Mouse (Mus musculus) adrenal gland, adult (tissue): ENCODE results near the gene Esp4.
"Not testable (repeated sequence)": the region's sequence is repeated elsewhere in the genome, so short reads cannot be mapped to it uniquely, and the experiment has no call there.

Experiments
- DNase-seq, 2 experiments: peaks; one replicate each; pipeline ENCODE4 v3.0.0; 2022 to 2023; ENCODE audit warnings: low spot score in 1 of 2; ENCODE audit not compliant: inconsistent age in 2 of 2

Esp4 gene

DNA sequence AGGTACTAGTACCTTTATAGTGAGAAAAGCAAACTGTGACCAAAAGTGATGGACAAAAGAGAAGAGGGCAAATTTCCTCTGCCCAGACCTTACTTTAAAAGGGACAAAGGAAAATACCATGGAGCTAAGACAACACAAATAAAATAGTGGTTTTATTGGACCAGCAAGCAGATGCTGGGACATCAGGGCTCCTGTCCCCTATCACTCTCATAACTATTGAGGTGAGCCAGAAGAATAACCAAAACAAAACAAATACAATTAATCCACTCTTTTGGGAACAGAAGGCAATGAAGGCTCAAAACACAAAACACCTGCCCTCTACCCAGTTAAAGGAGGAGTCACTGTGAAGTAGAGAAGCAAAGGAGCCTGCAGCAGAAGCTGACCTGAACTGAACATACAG, at the start of gene Esp4:
Gene Esp4 (plus strand): TSS at position 301 of the 400 bp plus-strand sequence.
- DNase-seq: no peak

DNA sequence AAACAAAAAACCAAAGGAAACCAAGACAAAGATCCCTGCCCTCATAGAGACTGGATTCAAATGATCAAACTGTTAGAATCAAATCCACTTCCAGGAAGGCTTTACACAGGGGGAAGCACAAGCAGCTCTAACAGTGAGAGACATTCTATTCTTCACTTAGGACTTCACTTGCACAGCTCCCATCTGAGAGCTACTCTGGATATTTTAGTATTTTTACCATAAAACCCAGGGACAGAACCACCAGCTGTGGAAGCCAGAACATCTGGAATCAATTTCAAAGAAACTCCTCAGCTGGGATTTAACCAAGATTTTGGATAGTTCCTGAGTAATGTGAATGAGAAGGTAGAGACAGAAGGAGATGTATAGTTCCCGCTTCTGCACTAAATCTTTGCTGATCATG, 44.9 kb upstream of the Esp4 start:
- no peak for DNase-seq

DNA sequence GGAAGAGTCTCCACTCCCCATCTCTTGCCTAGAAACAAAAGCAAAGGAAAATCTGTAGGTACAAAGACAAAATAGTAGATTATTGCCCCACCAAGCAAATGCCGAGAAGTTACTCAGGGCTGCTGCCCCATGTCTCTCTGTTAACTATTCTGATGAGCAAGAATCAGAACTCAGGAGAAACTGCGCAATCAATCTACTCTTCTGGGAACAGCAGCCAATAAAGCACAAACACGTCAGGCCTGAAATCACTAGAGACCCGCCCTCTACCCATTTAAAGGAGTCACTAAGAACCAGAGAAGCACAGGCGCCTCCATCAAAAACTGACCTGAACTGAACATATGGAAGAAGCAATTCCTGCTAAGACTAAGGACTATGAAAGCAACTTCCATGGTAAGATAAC, 37.2 kb upstream of the Esp4 start, which contains the start of gene Esp6:
Gene Esp6 (plus strand): TSS at position 301 of the 400 bp plus-strand sequence.
- DNase-seq: no peak

DNA sequence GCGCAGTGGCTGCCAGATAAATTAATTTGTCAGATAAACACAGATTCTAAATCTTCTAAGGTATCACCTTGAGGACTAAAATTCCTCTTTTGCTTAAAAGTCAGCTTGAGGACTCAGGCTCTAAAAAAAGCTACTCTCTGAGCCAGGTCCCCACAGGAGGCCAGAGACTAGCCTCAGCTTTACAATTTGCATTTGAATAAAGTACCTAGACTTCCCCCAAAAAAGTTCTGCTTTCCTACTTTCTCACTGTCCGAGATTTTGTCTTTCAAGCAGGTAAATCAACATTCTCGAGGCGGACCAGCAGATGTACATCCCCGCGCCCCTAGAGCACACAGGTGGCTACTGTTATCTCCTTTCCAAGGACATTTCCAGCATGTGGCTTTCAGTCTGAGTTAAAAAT, 14.5 kb upstream of the Esp4 start:
- not testable (repeated sequence) for DNase-seq

DNA sequence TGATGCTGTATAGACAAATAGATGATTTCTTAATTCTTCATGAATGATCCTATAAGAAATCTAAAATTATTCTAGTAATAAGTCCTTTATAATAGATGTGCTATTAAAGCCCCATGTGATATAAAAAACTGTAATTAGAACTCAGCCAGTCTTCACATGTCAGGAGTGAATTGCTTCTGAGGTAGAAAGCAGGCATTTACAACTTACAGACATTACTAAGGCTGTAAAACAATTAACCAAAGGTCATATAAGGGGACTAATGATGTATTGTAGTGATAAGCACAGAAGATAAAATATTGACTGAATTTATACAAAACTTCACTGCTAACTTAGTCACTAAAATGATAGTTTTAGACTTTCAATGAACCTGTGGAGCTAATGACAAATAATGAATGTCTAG, 7.1 kb upstream of the Esp4 start:
- no peak for DNase-seq

DNA sequence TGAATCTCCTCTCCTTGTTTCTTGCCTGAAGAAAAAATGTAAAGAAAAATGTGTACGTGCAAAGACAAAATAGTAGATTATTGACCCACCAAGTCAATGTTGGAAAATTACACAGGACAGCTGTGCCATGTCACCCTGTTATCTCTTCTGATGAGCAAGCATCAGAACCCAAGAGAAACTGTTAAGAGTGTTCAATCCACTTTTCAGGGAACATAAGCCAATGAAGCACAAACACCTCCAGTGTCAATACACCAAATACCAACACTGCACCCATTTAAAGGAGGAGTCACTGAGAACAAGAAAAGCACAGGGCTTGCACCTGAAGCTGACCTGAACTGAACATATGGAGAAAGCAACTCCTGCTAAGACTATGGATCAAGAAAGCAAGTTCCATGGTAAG, 33.4 kb downstream of the Esp4 start, which contains the start of gene Esp3:
Gene Esp3 (plus strand): TSS at position 301 of the 400 bp plus-strand sequence.
- DNase-seq: not testable (repeated sequence)
